Mouse (Mus musculus) naive thymus-derived CD4-positive, alpha-beta T cell, adult 5 months (primary cell): Measurements from ENCODE around the gene Bcl9l. TPM values are rescaled to one million over a fixed set of nuclear protein-coding genes. Genes with fewer than 3 reads are reported as not detected.

Experiments
- polyA plus RNA-seq: library from polyadenylated mRNA; unstranded; fragments of 100-300 nt; shearing (Covaris generic); gene quantifications from one replicate; pipeline ENCODE4 v1.2.1, GENCODE M21; 2017

The Bcl9l gene
- polyA plus RNA-seq, result 22.3 TPM

GRCm38 (mm10) chr9:44482552-44482951 is at the start of gene Bcl9l:
Gene Bcl9l, plus strand, starts transcription at chr9:44482825.

GRCm38 (mm10) chr9:44440961-44441360 is 41.7 kb upstream of the Bcl9l start, which contains the start of gene Foxr1:
Gene Foxr1, minus strand, starts transcription at chr9:44441136.

GRCm38 (mm10) chr9:44454891-44455220 is 27.8 kb upstream of the Bcl9l start, which contains the start of gene Upk2:
Gene Upk2, minus strand, starts transcription at chr9:44454976.

Other genes with a start within 250 kb of the Bcl9l start
- gene Cbl, start 248.8 kb upstream of the Bcl9l start, polyA plus RNA-seq, result 46.8 TPM
- not detected for gene Ccdc153, start 242.1 kb upstream of the Bcl9l start, polyA plus RNA-seq
- not detected for gene Pdzd3, start 231.4 kb upstream of the Bcl9l start, polyA plus RNA-seq
- 2.9 TPM for gene Nlrx1, start 214.2 kb upstream of the Bcl9l start, polyA plus RNA-seq
- not detected for gene Abcg4, start 194.2 kb upstream of the Bcl9l start, polyA plus RNA-seq
- 49.0 TPM for gene Hinfp, start 177.2 kb upstream of the Bcl9l start, polyA plus RNA-seq
- 19.9 TPM for gene C2cd2l, start 162.5 kb upstream of the Bcl9l start, polyA plus RNA-seq
- gene Dpagt1, start 156.8 kb upstream of the Bcl9l start, polyA plus RNA-seq, result 6.6 TPM
- 62.7 TPM for gene H2afx, start 148.1 kb upstream of the Bcl9l start, polyA plus RNA-seq
- 20.3 TPM for gene Hmbs, start 138.6 kb upstream of the Bcl9l start, polyA plus RNA-seq
- 73.9 TPM for gene Vps11, start 121.2 kb upstream of the Bcl9l start, polyA plus RNA-seq
- gene Hyou1, start 103.3 kb upstream of the Bcl9l start, polyA plus RNA-seq, result 16.9 TPM
- gene Slc37a4, start 86.0 kb upstream of the Bcl9l start, polyA plus RNA-seq, result 15.1 TPM
- gene Rps25, start 75.7 kb upstream of the Bcl9l start, polyA plus RNA-seq, result 2,678 TPM
- gene Trappc4, start 75.2 kb upstream of the Bcl9l start, polyA plus RNA-seq, result 80.8 TPM
- 39.8 TPM for gene Ccdc84, start 64.3 kb upstream of the Bcl9l start, polyA plus RNA-seq
- gene Foxr1, start 41.7 kb upstream of the Bcl9l start, polyA plus RNA-seq, result not detected
- not detected for gene Upk2, start 27.8 kb upstream of the Bcl9l start, polyA plus RNA-seq
- gene Cxcr5, start 79.1 kb downstream of the Bcl9l start, polyA plus RNA-seq, result 3.2 TPM
- gene Ddx6, start 122.1 kb downstream of the Bcl9l start, polyA plus RNA-seq, result 59.3 TPM
- not detected for gene Treh, start 190.4 kb downstream of the Bcl9l start, polyA plus RNA-seq